Mouse (Mus musculus) embryonic fibroblast, embryonic 13.5 days (primary cell): Measurements from ENCODE around the gene Cmtr1.

Experiments used
- CTCF ChIP-seq: IDR thresholded peaks from 2 replicates; pipeline ENCODE4 v1.5.1; 2011; ENCODE audit warnings: mild to moderate bottlenecking, control low read depth, low read length, moderate library complexity, borderline replicate concordance; ENCODE audit not compliant: insufficient read depth
- POLR2A ChIP-seq: IDR thresholded peaks from 2 replicates; pipeline ENCODE4 v1.6.1; 2011; ENCODE audit warnings: low read depth, mild to moderate bottlenecking, control low read depth, low read length, moderate library complexity

GRCm38 (mm10) chr17:29635492-29635891, 24.9 kb upstream of the Cmtr1 start:
- TF ChIP-seq CTCF (no peak), POLR2A (no peak)
